Mouse (Mus musculus): Measurements from ENCODE around the gene Suclg2.

GRCm38 (mm10) chr6:95657671-95658070 lies 60.9 kb downstream of the Suclg2 start:
- TF ChIP-seq CTCF (IDR thresholded peaks at IDR 0.05) (no peak), EP300 (IDR thresholded peaks at IDR 0.05; ENCODE audit: insufficient read depth, low read depth, low read length) (no peak), POLR2A (IDR thresholded peaks at IDR 0.05; ENCODE audit: insufficient read depth, low read depth, low read length) (no peak)

All from heart, adult 2 months (tissue).